Mouse (Mus musculus): Measurements from ENCODE around the gene Igfbp2. TPM values are rescaled to one million over a fixed set of nuclear protein-coding genes. Genes with fewer than 3 reads are reported as not detected.
A peak's percentile ranks its signal among the peaks of the same experiment; 100 is the strongest.

Igfbp2 gene
- total RNA-seq, 1 experiment: 1,066 TPM

- in situ Hi-C loops (cut with MboI; ENCODE audit: low sequenced_read_pairs in 2 of 2, unreplicated experiment in 2 of 2): no loop called here
- H3K9me3 ChIP-seq (ENCODE audit: control insufficient read depth, insufficient read depth, low read depth, low read length): no peaks in the 10 kb centered on the region
- DNase-seq (ENCODE audit: low read depth, low spot score): no peak
- H3K4me1 ChIP-seq (ENCODE audit: control insufficient read depth in 2 of 2, insufficient read depth in 2 of 2, low read length in 2 of 2, poor library complexity in 1 of 2): peaks cover 7 to 14% of the 10 kb centered on the region in 2 experiments; a peak in 3 of 4 replicates
- no peak overlapping the region for H3K27ac ChIP-seq (ENCODE audit: insufficient read depth, low read depth, low read length, poor library complexity, severe bottlenecking)
- H3K36me3 ChIP-seq (ENCODE audit: control insufficient read depth, insufficient read depth, low read length, poor library complexity, severe bottlenecking): no peaks in the 10 kb centered on the region
- no peak overlapping the region for H3K9ac ChIP-seq (ENCODE audit: insufficient read depth, low read depth, low read length, poor library complexity, severe bottlenecking)
- no peak for TF ChIP-seq ZNF384 (IDR thresholded peaks at IDR 0.05; ENCODE audit: low read depth, low read length)
- no peak for TF ChIP-seq HCFC1 (IDR thresholded peaks at IDR 0.05; ENCODE audit: borderline replicate concordance, insufficient read depth, low read length)
- TF ChIP-seq CHD2 (IDR thresholded peaks at IDR 0.05; ENCODE audit: low read depth, low read length): no peak
- no peak for TF ChIP-seq ZC3H11A (IDR thresholded peaks at IDR 0.05; ENCODE audit: borderline replicate concordance, low read depth, low read length)
- no peak for TF ChIP-seq MAFK (IDR thresholded peaks at IDR 0.05; ENCODE audit: insufficient read depth, low read depth, low read length)
- H3K4me3 ChIP-seq (ENCODE audit: insufficient read depth in 1 of 2, low read depth in 1 of 2, low read length in 2 of 2, poor library complexity in 1 of 2, severe bottlenecking in 1 of 2): no peak overlapping the region
These were observed 9.1 kb upstream of the Igfbp2 start for GRCm38 (mm10) chr1:72815184-72815583.

GRCm38 (mm10) chr1:72815616-72816015 lies 8.7 kb upstream of the Igfbp2 start:
- TF ChIP-seq MAFK (IDR thresholded peaks at IDR 0.05; ENCODE audit: insufficient read depth, low read depth, low read length) (no peak), ZC3H11A (IDR thresholded peaks at IDR 0.05; ENCODE audit: borderline replicate concordance, low read depth, low read length) (no peak), CHD2 (IDR thresholded peaks at IDR 0.05; ENCODE audit: low read depth, low read length) (no peak), ZNF384 (IDR thresholded peaks at IDR 0.05; ENCODE audit: low read depth, low read length) (no peak), HCFC1 (IDR thresholded peaks at IDR 0.05; ENCODE audit: borderline replicate concordance, insufficient read depth, low read length) (no peak)
- Histone ChIP-seq H3K4me3 (ENCODE audit: insufficient read depth in 1 of 2, low read depth in 1 of 2, low read length in 2 of 2, poor library complexity in 1 of 2, severe bottlenecking in 1 of 2) (no peak overlapping the region), H3K4me1 (ENCODE audit: control insufficient read depth in 2 of 2, insufficient read depth in 2 of 2, low read length in 2 of 2, poor library complexity in 1 of 2) (peaks cover 7 to 14% of the 10 kb centered on the region in 2 experiments; a peak in 3 of 4 replicates), H3K9me3 (ENCODE audit: control insufficient read depth, insufficient read depth, low read depth, low read length) (no peaks in the 10 kb centered on the region), H3K36me3 (ENCODE audit: control insufficient read depth, insufficient read depth, low read length, poor library complexity, severe bottlenecking) (no peaks in the 10 kb centered on the region), H3K27ac (ENCODE audit: insufficient read depth, low read depth, low read length, poor library complexity, severe bottlenecking) (no peak overlapping the region), H3K9ac (ENCODE audit: insufficient read depth, low read depth, low read length, poor library complexity, severe bottlenecking) (no peak overlapping the region)
- in situ Hi-C loops (cut with MboI; ENCODE audit: low sequenced_read_pairs in 2 of 2, unreplicated experiment in 2 of 2): no loop called here
- no peak for DNase-seq (ENCODE audit: low read depth, low spot score)

DNA sequence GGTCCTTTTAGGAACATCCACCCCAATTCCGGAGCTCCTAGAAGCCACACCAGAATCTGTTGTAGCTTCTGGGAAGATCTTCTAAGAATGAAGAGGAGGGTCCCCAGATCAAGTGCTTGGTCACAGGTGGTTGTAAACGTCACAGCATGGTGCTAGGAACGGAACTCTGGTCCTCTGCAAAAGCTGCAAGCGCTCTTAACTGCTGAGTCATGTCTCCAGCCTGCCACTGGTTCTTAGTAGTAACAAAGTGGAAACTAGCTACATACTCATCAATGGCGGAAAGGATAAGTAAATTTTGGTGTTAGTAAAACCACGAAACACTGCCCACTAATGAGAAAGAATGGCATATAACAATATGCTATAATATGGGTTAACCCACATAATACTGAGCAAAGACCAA lies 4.3 kb upstream of the Igfbp2 start:
- Histone ChIP-seq H3K36me3 (ENCODE audit: control insufficient read depth, insufficient read depth, low read length, poor library complexity, severe bottlenecking) (no peaks in the 10 kb centered on the region), H3K4me3 (ENCODE audit: insufficient read depth in 1 of 2, low read depth in 1 of 2, low read length in 2 of 2, poor library complexity in 1 of 2, severe bottlenecking in 1 of 2) (no peak overlapping the region), H3K27ac (ENCODE audit: insufficient read depth, low read depth, low read length, poor library complexity, severe bottlenecking) (no peak overlapping the region), H3K9me3 (ENCODE audit: control insufficient read depth, insufficient read depth, low read depth, low read length) (no peaks in the 10 kb centered on the region), H3K9ac (ENCODE audit: insufficient read depth, low read depth, low read length, poor library complexity, severe bottlenecking) (no peak overlapping the region), H3K4me1 (ENCODE audit: control insufficient read depth in 2 of 2, insufficient read depth in 2 of 2, low read length in 2 of 2, poor library complexity in 1 of 2) (peaks cover 3 to 12% of the 10 kb centered on the region in 2 experiments)
- DNase-seq (ENCODE audit: low read depth, low spot score): no peak
- in situ Hi-C loops (cut with MboI; ENCODE audit: low sequenced_read_pairs in 2 of 2, unreplicated experiment in 2 of 2): no loop called here
- TF ChIP-seq MAFK (IDR thresholded peaks at IDR 0.05; ENCODE audit: insufficient read depth, low read depth, low read length) (peak; percentile 80), ZNF384 (IDR thresholded peaks at IDR 0.05; ENCODE audit: low read depth, low read length) (no peak)

GRCm38 (mm10) chr1:72822893-72823292 lies 1.4 kb upstream of the Igfbp2 start:
- no peak overlapping the region for H3K27ac ChIP-seq (ENCODE audit: insufficient read depth, low read depth, low read length, poor library complexity, severe bottlenecking)
- TF ChIP-seq MAFK (IDR thresholded peaks at IDR 0.05; ENCODE audit: insufficient read depth, low read depth, low read length) (no peak), ZNF384 (IDR thresholded peaks at IDR 0.05; ENCODE audit: low read depth, low read length) (no peak), ZC3H11A (IDR thresholded peaks at IDR 0.05; ENCODE audit: borderline replicate concordance, low read depth, low read length) (no peak), HCFC1 (IDR thresholded peaks at IDR 0.05; ENCODE audit: borderline replicate concordance, insufficient read depth, low read length) (no peak), CHD2 (IDR thresholded peaks at IDR 0.05; ENCODE audit: low read depth, low read length) (no peak)

GRCm38 (mm10) chr1:72824707-72825101 lies 401 bp downstream of the Igfbp2 start:
- Histone ChIP-seq H3K9ac (ENCODE audit: insufficient read depth, low read depth, low read length, poor library complexity, severe bottlenecking) (peak overlapping the region; percentile 91), H3K4me3 (ENCODE audit: insufficient read depth in 1 of 2, low read depth in 1 of 2, low read length in 2 of 2, poor library complexity in 1 of 2, severe bottlenecking in 1 of 2) (peak overlapping the region; percentile 83 to 98), H3K36me3 (ENCODE audit: control insufficient read depth, insufficient read depth, low read length, poor library complexity, severe bottlenecking) (peaks cover 20% of the 10 kb centered on the region), H3K4me1 (ENCODE audit: control insufficient read depth in 2 of 2, insufficient read depth in 2 of 2, low read length in 2 of 2, poor library complexity in 1 of 2) (peaks cover 3 to 22% of the 10 kb centered on the region in 2 experiments), H3K9me3 (ENCODE audit: control insufficient read depth, insufficient read depth, low read depth, low read length) (no peaks in the 10 kb centered on the region), H3K27ac (ENCODE audit: insufficient read depth, low read depth, low read length, poor library complexity, severe bottlenecking) (peak overlapping the region; percentile 87)
- no peak for TF ChIP-seq HCFC1 (IDR thresholded peaks at IDR 0.05; ENCODE audit: borderline replicate concordance, insufficient read depth, low read length)
- TF ChIP-seq ZC3H11A (IDR thresholded peaks at IDR 0.05; ENCODE audit: borderline replicate concordance, low read depth, low read length): no peak
- no peak for DNase-seq (ENCODE audit: low read depth, low spot score)
- in situ Hi-C loops (cut with MboI; ENCODE audit: low sequenced_read_pairs in 2 of 2, unreplicated experiment in 2 of 2): no loop called here

More at GRCm38 (mm10) chr1:72822893-72823292, 1.4 kb upstream of the Igfbp2 start:
- Histone ChIP-seq H3K9me3 (ENCODE audit: control insufficient read depth, insufficient read depth, low read depth, low read length) (no peaks in the 10 kb centered on the region), H3K4me1 (ENCODE audit: control insufficient read depth in 2 of 2, insufficient read depth in 2 of 2, low read length in 2 of 2, poor library complexity in 1 of 2) (peaks cover 3 to 19% of the 10 kb centered on the region in 2 experiments), H3K9ac (ENCODE audit: insufficient read depth, low read depth, low read length, poor library complexity, severe bottlenecking) (no peak overlapping the region), H3K36me3 (ENCODE audit: control insufficient read depth, insufficient read depth, low read length, poor library complexity, severe bottlenecking) (peaks cover 4% of the 10 kb centered on the region; the same call in 1 of the 2 replicates), H3K4me3 (ENCODE audit: insufficient read depth in 1 of 2, low read depth in 1 of 2, low read length in 2 of 2, poor library complexity in 1 of 2, severe bottlenecking in 1 of 2) (peak overlapping the region in 1 of 2 experiments; percentile 67; a peak in 2 of 4 replicates)
- in situ Hi-C loops (cut with MboI; ENCODE audit: low sequenced_read_pairs in 2 of 2, unreplicated experiment in 2 of 2): no loop called here
- no peak for DNase-seq (ENCODE audit: low read depth, low spot score)
